Mouse (Mus musculus) spleen, adult 2 months (tissue): Measurements from ENCODE around the gene Dnajc13.

Experiments
- CTCF ChIP-seq: fragments of 200-500 bp; IDR thresholded peaks from 2 replicates; pipeline ENCODE4 v1.5.1; 2011; ENCODE audit warnings: mild to moderate bottlenecking, inconsistent platforms; ENCODE audit not compliant: insufficient read depth, insufficient read length, insufficient replicate concordance; ENCODE audit errors: extremely low read depth
- POLR2A ChIP-seq: fragments of 200-500 bp; IDR thresholded peaks from 2 replicates; pipeline ENCODE4 v1.6.1; 2011; ENCODE audit warnings: low read depth, low read length, inconsistent platforms

DNA sequence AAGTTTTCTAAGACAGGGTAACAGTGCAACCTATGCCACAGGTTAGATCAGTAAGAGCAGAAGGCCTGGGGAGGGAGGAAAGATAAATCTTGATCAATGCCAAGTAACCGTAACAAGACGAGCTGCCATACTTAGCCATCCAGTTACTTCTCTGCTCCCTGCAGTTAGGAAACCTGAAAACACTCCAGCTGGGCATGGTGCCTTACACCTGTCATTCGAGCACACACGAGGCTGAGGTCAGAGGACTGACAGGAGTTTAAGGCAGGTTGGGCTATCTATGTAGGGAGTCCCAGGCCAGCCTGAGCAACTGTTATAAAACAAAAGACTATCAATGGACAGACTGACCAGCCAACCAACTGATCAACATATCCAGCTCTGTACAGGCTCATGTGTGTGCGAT is 96.8 kb downstream of the Dnajc13 start:
- TF ChIP-seq POLR2A (no peak), CTCF (no peak)
